Mouse (Mus musculus): ENCODE results near the gene Tcte1. TPM values are rescaled to one million over a fixed set of nuclear protein-coding genes. Genes with fewer than 3 reads are reported as not detected.
A peak's percentile ranks its signal among the peaks of the same experiment; 100 is the strongest.

Tcte1 gene
- polyA plus RNA-seq, 1 experiment, result not detected

DNA sequence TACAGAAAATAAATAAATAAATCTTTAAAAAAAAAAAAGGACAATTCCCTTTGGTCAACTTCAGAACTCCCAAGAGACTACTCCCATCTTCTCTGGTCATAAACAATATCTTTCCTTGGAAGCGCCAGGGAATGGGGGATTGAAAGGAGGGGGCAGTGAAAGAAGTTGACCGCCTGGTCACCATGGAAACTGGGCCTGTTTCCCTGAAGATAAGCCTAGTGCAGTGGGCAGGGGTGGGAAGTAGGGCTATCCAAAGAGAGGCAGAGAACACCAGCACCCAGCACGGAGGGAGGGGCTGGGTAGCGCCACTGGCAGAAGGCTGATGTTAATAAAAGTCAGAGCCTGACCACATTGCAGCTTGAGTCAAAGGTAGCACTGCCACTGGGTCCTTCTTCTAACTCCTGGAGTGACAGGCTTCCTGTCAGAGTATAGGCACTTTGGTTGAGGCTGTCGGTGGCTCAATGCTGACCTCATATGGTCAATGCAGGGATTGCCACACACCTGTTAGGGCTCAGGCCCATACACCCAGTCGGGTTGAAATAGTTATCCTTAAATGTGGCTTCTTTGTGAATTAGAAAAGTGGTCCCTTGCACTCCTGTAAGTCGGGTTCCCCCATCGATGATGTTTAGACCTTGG, 28.7 kb downstream of the Tcte1 start:
- TF ChIP-seq CTCF (IDR thresholded peaks at IDR 0.05; ENCODE audit: control insufficient read depth, insufficient read depth, low read length) (peak; percentile 88), POLR2A (IDR thresholded peaks at IDR 0.05; ENCODE audit: borderline replicate concordance, control insufficient read depth, low read depth, low read length) (no peak)
- 6% methylated on average over 8 of the region's 8 CpGs for WGBS
- H3K27ac ChIP-seq (ENCODE audit: control insufficient read depth, insufficient read depth, low read depth, low read length, poor library complexity), result no peak overlapping the region

DNA sequence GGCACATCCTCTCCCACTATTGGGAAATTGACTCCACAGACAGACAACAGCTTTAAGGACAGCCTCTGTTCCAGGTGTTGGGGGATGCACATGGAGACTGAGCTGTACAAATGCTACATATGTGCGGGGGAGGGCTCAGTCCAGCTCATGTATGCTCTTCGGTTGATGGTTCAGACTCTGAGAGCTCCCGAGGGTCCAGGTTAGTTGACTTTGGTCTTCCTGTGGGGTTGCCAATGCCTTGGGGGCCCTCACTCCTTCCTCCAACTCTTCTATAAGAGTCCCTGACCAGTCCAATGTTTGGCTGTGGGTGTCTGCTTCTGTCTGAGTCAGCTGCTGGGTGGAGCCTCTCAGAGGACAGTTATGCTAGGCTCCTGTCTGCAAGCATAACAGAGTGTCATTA, 29.8 kb downstream of the Tcte1 start:
- 82% methylated on average over 3 of the region's 3 CpGs for WGBS
- no peaks in the 10 kb centered on the region; the same call in 1 of the 2 replicates for H3K4me1 ChIP-seq (ENCODE audit: control insufficient read depth, insufficient read depth, low read length)
- no peak overlapping the region for H3K27ac ChIP-seq (ENCODE audit: control insufficient read depth, insufficient read depth, low read depth, low read length, poor library complexity)
- TF ChIP-seq CTCF (IDR thresholded peaks at IDR 0.05; ENCODE audit: control insufficient read depth, insufficient read depth, low read length) (no peak), POLR2A (IDR thresholded peaks at IDR 0.05; ENCODE audit: borderline replicate concordance, control insufficient read depth, low read depth, low read length) (no peak)
- H3K4me3 ChIP-seq (replicated peaks; ENCODE audit: control insufficient read depth, low read depth, low read length), result no peak overlapping the region

More for the DNA sequence above, 28.7 kb downstream of the Tcte1 start:
- Histone ChIP-seq H3K4me3 (replicated peaks; ENCODE audit: control insufficient read depth, low read depth, low read length) (no peak overlapping the region), H3K4me1 (ENCODE audit: control insufficient read depth, insufficient read depth, low read length) (no peaks in the 10 kb centered on the region; the same call in 1 of the 2 replicates)

DNA sequence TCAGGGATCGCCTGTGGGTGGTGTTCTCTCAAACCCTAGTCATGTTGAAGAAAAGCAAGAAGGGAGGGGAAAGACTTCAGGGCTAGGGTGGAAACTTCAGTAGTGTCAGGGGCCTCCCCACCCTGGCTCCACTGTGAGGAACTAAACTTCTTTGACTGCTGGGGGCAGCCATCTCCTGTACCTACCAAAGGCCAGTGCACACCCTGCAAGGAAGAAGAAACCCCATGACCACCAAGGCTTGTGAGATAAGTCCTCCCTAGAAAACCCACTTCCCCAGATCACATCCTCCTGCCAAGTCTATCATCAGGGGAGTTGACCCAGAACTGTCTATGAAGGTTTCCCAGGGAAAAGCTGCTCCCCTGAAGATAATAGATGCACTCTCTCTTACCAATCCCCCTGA, 31.2 kb downstream of the Tcte1 start:
- Histone ChIP-seq H3K27ac (ENCODE audit: control insufficient read depth, insufficient read depth, low read depth, low read length, poor library complexity) (no peak overlapping the region), H3K4me3 (replicated peaks; ENCODE audit: control insufficient read depth, low read depth, low read length) (no peak overlapping the region), H3K4me1 (ENCODE audit: control insufficient read depth, insufficient read depth, low read length) (no peaks in the 10 kb centered on the region; the same call in 1 of the 2 replicates)
- WGBS, result 41% methylated on average over 1 of the region's 1 CpGs
- no peak for TF ChIP-seq CTCF (IDR thresholded peaks at IDR 0.05; ENCODE audit: control insufficient read depth, insufficient read depth, low read length)
- TF ChIP-seq POLR2A (IDR thresholded peaks at IDR 0.05; ENCODE audit: borderline replicate concordance, control insufficient read depth, low read depth, low read length), result no peak

DNA sequence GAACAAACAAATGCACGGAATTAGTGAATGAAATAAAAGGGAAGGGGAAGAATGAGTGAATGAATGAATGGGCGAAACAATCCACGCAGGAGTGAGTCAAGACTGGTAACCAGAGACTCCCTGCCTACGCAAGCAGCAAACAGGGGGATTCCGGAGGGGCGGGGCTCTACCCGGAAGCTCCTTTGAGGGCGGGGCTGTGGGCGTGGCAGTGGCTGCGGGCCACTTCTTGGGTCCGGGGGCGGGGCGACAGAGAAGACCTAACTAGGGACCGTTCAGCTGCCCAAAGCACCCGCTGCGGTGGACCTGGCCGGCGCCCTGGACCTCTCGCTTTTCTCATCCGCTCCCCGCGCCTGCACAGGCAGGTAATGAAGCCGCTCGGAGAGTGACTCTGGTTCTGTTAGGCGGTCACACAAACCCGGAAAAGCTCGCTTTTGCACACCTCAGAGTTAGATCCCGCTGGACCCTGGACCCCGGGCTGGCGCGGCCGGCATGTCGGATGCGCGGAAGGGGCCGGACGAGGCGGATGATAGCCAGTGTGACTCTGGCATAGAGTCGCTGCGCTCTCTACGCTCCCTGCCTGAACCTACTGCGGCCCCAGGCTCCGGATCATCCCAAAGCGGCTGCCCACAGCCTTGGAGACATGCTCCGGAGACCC, 32.3 kb downstream of the Tcte1 start, which contains the start of gene Nfkbie:
Gene Nfkbie (plus strand): TSS at position 252 of the 655 bp plus-strand sequence.
- no peaks in the 10 kb centered on the region; the same call in 1 of the 2 replicates for H3K4me1 ChIP-seq (ENCODE audit: control insufficient read depth, insufficient read depth, low read length)
- under 1% methylated on average over 45 of the region's 45 CpGs for WGBS
- no peak for TF ChIP-seq CTCF (IDR thresholded peaks at IDR 0.05; ENCODE audit: control insufficient read depth, insufficient read depth, low read length)
- TF ChIP-seq POLR2A (IDR thresholded peaks at IDR 0.05; ENCODE audit: borderline replicate concordance, control insufficient read depth, low read depth, low read length), result peak; percentile 83; the same call in 1 of the 2 replicates
- peak within 1 kb of the TSS; percentile 77 for H3K4me3 ChIP-seq (replicated peaks; ENCODE audit: control insufficient read depth, low read depth, low read length)
- peak within 1 kb of the TSS; percentile 71 for H3K27ac ChIP-seq (ENCODE audit: control insufficient read depth, insufficient read depth, low read depth, low read length, poor library complexity)

DNA sequence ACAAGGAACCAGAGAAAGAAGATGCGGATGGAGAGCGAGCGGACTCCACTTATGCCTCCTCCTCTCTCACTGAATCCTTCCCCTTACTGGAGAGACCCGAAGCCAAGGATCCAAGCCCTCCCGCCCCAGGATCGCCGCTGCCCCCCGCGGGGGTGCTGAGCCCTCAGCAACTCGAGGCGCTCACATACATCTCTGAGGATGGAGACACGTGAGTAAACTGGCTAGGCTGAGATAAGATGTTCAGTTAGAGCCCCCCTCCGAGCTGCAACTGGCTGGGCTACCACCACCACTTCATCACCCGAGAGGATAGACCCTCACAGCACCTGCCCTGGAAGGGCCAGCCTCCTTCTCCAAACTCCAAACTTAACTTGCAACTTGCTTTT, 32.9 kb downstream of the Tcte1 start:
- WGBS, result under 1% methylated on average over 14 of the region's 14 CpGs
- Histone ChIP-seq H3K4me1 (ENCODE audit: control insufficient read depth, insufficient read depth, low read length) (no peaks in the 10 kb centered on the region; the same call in 1 of the 2 replicates), H3K27ac (ENCODE audit: control insufficient read depth, insufficient read depth, low read depth, low read length, poor library complexity) (peak overlapping the region; percentile 71), H3K4me3 (replicated peaks; ENCODE audit: control insufficient read depth, low read depth, low read length) (peak overlapping the region; percentile 77)
- TF ChIP-seq POLR2A (IDR thresholded peaks at IDR 0.05; ENCODE audit: borderline replicate concordance, control insufficient read depth, low read depth, low read length) (no peak), CTCF (IDR thresholded peaks at IDR 0.05; ENCODE audit: control insufficient read depth, insufficient read depth, low read length) (no peak)

DNA sequence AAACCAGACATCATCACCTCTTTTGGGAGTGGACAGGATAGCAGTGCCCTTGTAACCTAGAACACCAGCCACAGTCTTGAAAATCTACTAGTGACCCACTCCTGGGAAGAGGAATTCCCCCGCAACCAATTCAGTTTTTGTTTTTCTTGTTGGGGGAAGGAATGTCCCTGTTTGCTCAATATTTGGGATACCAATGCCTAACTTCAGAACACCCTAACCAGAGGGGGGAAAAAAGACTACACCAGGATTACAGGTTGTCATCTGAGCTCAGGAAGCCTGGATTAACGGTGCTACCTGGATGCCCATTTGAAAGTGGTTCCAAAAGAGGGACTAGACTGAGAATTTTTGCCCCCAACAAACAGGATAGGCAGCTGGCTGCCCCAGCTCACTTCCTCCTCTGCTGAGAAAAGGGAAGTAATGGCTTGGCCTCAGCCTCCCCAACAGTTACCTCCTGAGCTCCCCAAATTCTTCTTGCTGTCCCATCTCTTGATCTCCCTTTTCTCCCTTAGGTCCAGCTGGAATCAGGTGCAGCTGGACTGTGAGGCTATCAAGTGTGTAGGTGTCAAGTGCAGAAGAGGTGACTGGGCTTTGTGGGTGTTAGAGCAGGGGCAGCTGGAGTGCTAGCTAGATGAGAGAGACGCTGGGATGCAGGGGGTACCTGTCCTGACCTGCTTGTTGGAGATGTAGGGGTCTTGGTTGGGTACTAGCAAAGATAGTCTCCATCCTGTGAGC, 33.4 kb downstream of the Tcte1 start:
- WGBS, result 4% methylated on average over 3 of the region's 3 CpGs

DNA sequence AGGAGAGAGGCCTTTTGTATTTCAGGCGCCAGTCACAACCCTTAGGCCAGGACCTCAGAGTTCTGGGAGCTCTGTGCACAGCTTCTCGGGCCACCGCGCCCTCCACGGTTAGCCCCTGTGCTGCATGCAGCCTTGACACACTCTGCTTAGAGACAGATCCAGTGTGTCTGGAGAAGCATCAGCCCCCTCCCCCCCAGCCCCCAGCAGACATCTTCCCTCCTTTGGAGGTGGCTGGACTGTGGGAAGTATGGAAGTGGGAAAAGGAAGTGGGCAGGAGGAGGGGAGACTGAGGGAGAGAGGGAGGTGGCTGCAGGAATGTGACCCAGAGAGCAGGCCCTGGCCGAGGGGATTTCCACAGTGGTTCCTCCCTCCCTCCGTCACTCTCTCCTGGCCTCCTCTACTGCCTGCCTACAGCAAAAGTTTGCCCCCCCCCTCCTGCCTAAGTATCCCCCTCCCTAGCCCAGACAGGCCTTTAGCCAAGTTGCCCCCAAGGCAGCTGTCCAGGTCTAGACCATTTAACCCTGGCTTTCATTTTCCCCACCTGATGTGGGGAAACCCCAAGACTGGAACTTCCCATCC, 34.1 kb downstream of the Tcte1 start:
- TF ChIP-seq CTCF (IDR thresholded peaks at IDR 0.05; ENCODE audit: control insufficient read depth, insufficient read depth, low read length), result no peak
- no peak for TF ChIP-seq POLR2A (IDR thresholded peaks at IDR 0.05; ENCODE audit: borderline replicate concordance, control insufficient read depth, low read depth, low read length)
- H3K4me1 ChIP-seq (ENCODE audit: control insufficient read depth, insufficient read depth, low read length), result no peaks in the 10 kb centered on the region; the same call in 1 of the 2 replicates
- peak overlapping the region; percentile 75 for H3K4me3 ChIP-seq (replicated peaks; ENCODE audit: control insufficient read depth, low read depth, low read length)
- peak overlapping the region; percentile 66 for H3K27ac ChIP-seq (ENCODE audit: control insufficient read depth, insufficient read depth, low read depth, low read length, poor library complexity)
- 5% methylated on average over 7 of the region's 7 CpGs for WGBS

More for the DNA sequence above, 33.4 kb downstream of the Tcte1 start:
- peak overlapping the region; percentile 71 for H3K27ac ChIP-seq (ENCODE audit: control insufficient read depth, insufficient read depth, low read depth, low read length, poor library complexity)
- TF ChIP-seq CTCF (IDR thresholded peaks at IDR 0.05; ENCODE audit: control insufficient read depth, insufficient read depth, low read length), result no peak
- no peaks in the 10 kb centered on the region; the same call in 1 of the 2 replicates for H3K4me1 ChIP-seq (ENCODE audit: control insufficient read depth, insufficient read depth, low read length)
- peak overlapping the region; percentile 77 for H3K4me3 ChIP-seq (replicated peaks; ENCODE audit: control insufficient read depth, low read depth, low read length)

All from bone marrow, adult 2 months (tissue).